Mouse (Mus musculus): ENCODE data around the gene Aim2. TPM values are rescaled to one million over a fixed set of nuclear protein-coding genes. Genes with fewer than 3 reads are reported as not detected.

Gene Aim2
- polyA plus RNA-seq, 1 experiment, result 1.8 TPM

- no peaks in the 10 kb centered on the region for H3K27me3 ChIP-seq (replicated peaks; ENCODE audit: control insufficient read depth, insufficient read depth, low read length)
- WGBS, result 20% methylated on average over 3 of the region's 3 CpGs
- H3K27ac ChIP-seq (ENCODE audit: insufficient read depth, low read depth, low read length), result no peak overlapping the region
- H3K4me1 ChIP-seq (ENCODE audit: control insufficient read depth, insufficient read depth, low read length), result no peaks in the 10 kb centered on the region
- H3K4me3 ChIP-seq (ENCODE audit: insufficient read depth, low read depth, low read length), result no peak overlapping the region
- TF ChIP-seq CTCF (conservative IDR thresholded peaks at IDR 0.05; ENCODE audit: insufficient read depth, insufficient read length, low read depth, low read length), result no peak
- TF ChIP-seq POLR2A (IDR thresholded peaks at IDR 0.05; ENCODE audit: low read depth, low read length), result no peak
- DNase-seq, result no peak
- H3K36me3 ChIP-seq (ENCODE audit: control insufficient read depth, insufficient read depth, low read length), result no peaks in the 10 kb centered on the region
Observed at GRCm38 (mm10) chr1:173389431-173389830, 38.8 kb downstream of the Aim2 start.

GRCm38 (mm10) chr1:173389901-173390401 lies 39.3 kb downstream of the Aim2 start:
- Histone ChIP-seq H3K27ac (ENCODE audit: insufficient read depth, low read depth, low read length) (no peak overlapping the region), H3K4me1 (ENCODE audit: control insufficient read depth, insufficient read depth, low read length) (no peaks in the 10 kb centered on the region), H3K36me3 (ENCODE audit: control insufficient read depth, insufficient read depth, low read length) (no peaks in the 10 kb centered on the region), H3K27me3 (replicated peaks; ENCODE audit: control insufficient read depth, insufficient read depth, low read length) (no peaks in the 10 kb centered on the region), H3K4me3 (ENCODE audit: insufficient read depth, low read depth, low read length) (no peak overlapping the region)
- no peak for DNase-seq
- WGBS, result 6% methylated on average over 13 of the region's 13 CpGs
- TF ChIP-seq CTCF (conservative IDR thresholded peaks at IDR 0.05; ENCODE audit: insufficient read depth, insufficient read length, low read depth, low read length), result no peak
- TF ChIP-seq POLR2A (IDR thresholded peaks at IDR 0.05; ENCODE audit: low read depth, low read length), result no peak

GRCm38 (mm10) chr1:173391754-173392153 lies 41.1 kb downstream of the Aim2 start:
- no peaks in the 10 kb centered on the region for H3K36me3 ChIP-seq (ENCODE audit: control insufficient read depth, insufficient read depth, low read length)
- no peaks in the 10 kb centered on the region for H3K4me1 ChIP-seq (ENCODE audit: control insufficient read depth, insufficient read depth, low read length)
- WGBS, result 73% methylated on average over 6 of the region's 6 CpGs
- H3K27ac ChIP-seq (ENCODE audit: insufficient read depth, low read depth, low read length), result no peak overlapping the region
- no peak overlapping the region for H3K4me3 ChIP-seq (ENCODE audit: insufficient read depth, low read depth, low read length)
- no peak for DNase-seq
- no peaks in the 10 kb centered on the region for H3K27me3 ChIP-seq (replicated peaks; ENCODE audit: control insufficient read depth, insufficient read depth, low read length)
- TF ChIP-seq CTCF (conservative IDR thresholded peaks at IDR 0.05; ENCODE audit: insufficient read depth, insufficient read length, low read depth, low read length), result no peak
- no peak for TF ChIP-seq POLR2A (IDR thresholded peaks at IDR 0.05; ENCODE audit: low read depth, low read length)

- no peaks in the 10 kb centered on the region for H3K4me1 ChIP-seq (ENCODE audit: control insufficient read depth, insufficient read depth, low read length)
- TF ChIP-seq POLR2A (IDR thresholded peaks at IDR 0.05; ENCODE audit: low read depth, low read length), result no peak
- 0 out of 2 replicates have a peak, but pooled peaks have one; percentile 12 for TF ChIP-seq CTCF (conservative IDR thresholded peaks at IDR 0.05; ENCODE audit: insufficient read depth, insufficient read length, low read depth, low read length)
- 29% methylated on average over 3 of the region's 3 CpGs for WGBS
- H3K4me3 ChIP-seq (ENCODE audit: insufficient read depth, low read depth, low read length), result no peak overlapping the region
- H3K27ac ChIP-seq (ENCODE audit: insufficient read depth, low read depth, low read length), result no peak overlapping the region
- peak; percentile 37 for DNase-seq
- H3K27me3 ChIP-seq (replicated peaks; ENCODE audit: control insufficient read depth, insufficient read depth, low read length), result no peaks in the 10 kb centered on the region
- H3K36me3 ChIP-seq (ENCODE audit: control insufficient read depth, insufficient read depth, low read length), result no peaks in the 10 kb centered on the region
Observed at GRCm38 (mm10) chr1:173398323-173398970, 47.8 kb downstream of the Aim2 start.

GRCm38 (mm10) chr1:173404696-173405309 lies 54.1 kb downstream of the Aim2 start:
- Histone ChIP-seq H3K36me3 (ENCODE audit: control insufficient read depth, insufficient read depth, low read length) (no peaks in the 10 kb centered on the region), H3K4me3 (ENCODE audit: insufficient read depth, low read depth, low read length) (no peak overlapping the region), H3K27me3 (replicated peaks; ENCODE audit: control insufficient read depth, insufficient read depth, low read length) (no peaks in the 10 kb centered on the region), H3K4me1 (ENCODE audit: control insufficient read depth, insufficient read depth, low read length) (no peaks in the 10 kb centered on the region), H3K27ac (ENCODE audit: insufficient read depth, low read depth, low read length) (no peak overlapping the region)
- no peak for DNase-seq
- no peak for TF ChIP-seq POLR2A (IDR thresholded peaks at IDR 0.05; ENCODE audit: low read depth, low read length)
- TF ChIP-seq CTCF (conservative IDR thresholded peaks at IDR 0.05; ENCODE audit: insufficient read depth, insufficient read length, low read depth, low read length), result no peak
- WGBS, result 42% methylated on average over 5 of the region's 5 CpGs

GRCm38 (mm10) chr1:173409066-173409465 lies 58.4 kb downstream of the Aim2 start:
- Histone ChIP-seq H3K4me1 (ENCODE audit: control insufficient read depth, insufficient read depth, low read length) (no peaks in the 10 kb centered on the region), H3K36me3 (ENCODE audit: control insufficient read depth, insufficient read depth, low read length) (no peaks in the 10 kb centered on the region), H3K4me3 (ENCODE audit: insufficient read depth, low read depth, low read length) (no peak overlapping the region), H3K27me3 (replicated peaks; ENCODE audit: control insufficient read depth, insufficient read depth, low read length) (no peaks in the 10 kb centered on the region), H3K27ac (ENCODE audit: insufficient read depth, low read depth, low read length) (no peak overlapping the region)
- TF ChIP-seq CTCF (conservative IDR thresholded peaks at IDR 0.05; ENCODE audit: insufficient read depth, insufficient read length, low read depth, low read length) (no peak), POLR2A (IDR thresholded peaks at IDR 0.05; ENCODE audit: low read depth, low read length) (no peak)
- DNase-seq, result no peak

GRCm38 (mm10) chr1:173411863-173412262 lies 61.2 kb downstream of the Aim2 start:
- Histone ChIP-seq H3K4me1 (ENCODE audit: control insufficient read depth, insufficient read depth, low read length) (no peaks in the 10 kb centered on the region), H3K36me3 (ENCODE audit: control insufficient read depth, insufficient read depth, low read length) (no peaks in the 10 kb centered on the region), H3K4me3 (ENCODE audit: insufficient read depth, low read depth, low read length) (no peak overlapping the region), H3K27ac (ENCODE audit: insufficient read depth, low read depth, low read length) (no peak overlapping the region), H3K27me3 (replicated peaks; ENCODE audit: control insufficient read depth, insufficient read depth, low read length) (no peaks in the 10 kb centered on the region)
- 85% methylated on average over 4 of the region's 4 CpGs for WGBS
- TF ChIP-seq CTCF (conservative IDR thresholded peaks at IDR 0.05; ENCODE audit: insufficient read depth, insufficient read length, low read depth, low read length), result no peak
- no peak for TF ChIP-seq POLR2A (IDR thresholded peaks at IDR 0.05; ENCODE audit: low read depth, low read length)
- DNase-seq, result no peak
